Mouse (Mus musculus) megakaryocyte, adult 5-6 weeks (primary cell): ENCODE measurements at regions not wholly inside any gene's neighbourhood (a gene's known extent, or its start where the extent isn't known, plus 50 kb on each side); places are given as distances from the start of the nearest gene placed in this dataset.

Source experiments
- ATAC-seq: 2 replicates; pipeline ENCODE4 v1.8.0; 2016; ENCODE audit warnings: mild to moderate bottlenecking, inconsistent platforms; ENCODE audit not compliant: poor library complexity, severe bottlenecking

- ATAC-seq: no peak
Observed at GRCm38 (mm10) chr10:120624203-120624942, 148.1 kb upstream of the Hmga2 start.

GRCm38 (mm10) chr10:120616406-120617015 lies 140.2 kb upstream of the Hmga2 start:
- peak; percentile 75 for ATAC-seq

GRCm38 (mm10) chr10:120612351-120612750 lies 136.1 kb upstream of the Hmga2 start:
- no peak for ATAC-seq

GRCm38 (mm10) chr10:120610076-120610475 lies 133.8 kb upstream of the Hmga2 start:
- ATAC-seq: no peak

- no peak for ATAC-seq
Observed at GRCm38 (mm10) chr10:120604506-120604905, 128.2 kb upstream of the Hmga2 start.

- no peak for ATAC-seq
Observed at GRCm38 (mm10) chr10:120603167-120603566, 126.9 kb upstream of the Hmga2 start.

- no peak for ATAC-seq
Observed at GRCm38 (mm10) chr10:120600735-120601134, 124.5 kb upstream of the Hmga2 start.

- no peak for ATAC-seq
Observed at GRCm38 (mm10) chr10:120599551-120599950, 123.3 kb upstream of the Hmga2 start.

- ATAC-seq: no peak
Observed at GRCm38 (mm10) chr10:120597320-120597887, 121.1 kb upstream of the Hmga2 start.

GRCm38 (mm10) chr10:120595145-120595544 lies 118.9 kb upstream of the Hmga2 start:
- no peak for ATAC-seq

GRCm38 (mm10) chr10:120593876-120594275 lies 117.6 kb upstream of the Hmga2 start:
- ATAC-seq: no peak

GRCm38 (mm10) chr10:120589659-120590058 lies 113.4 kb upstream of the Hmga2 start:
- no peak for ATAC-seq

GRCm38 (mm10) chr10:120587854-120588633 lies 111.8 kb upstream of the Hmga2 start:
- ATAC-seq: no peak

GRCm38 (mm10) chr10:120587179-120587578 lies 110.9 kb upstream of the Hmga2 start:
- peak; percentile 91 for ATAC-seq

- ATAC-seq: no peak
Observed at GRCm38 (mm10) chr10:120582497-120582896, 106.2 kb upstream of the Hmga2 start.

GRCm38 (mm10) chr10:120581547-120581946 lies 105.3 kb upstream of the Hmga2 start:
- ATAC-seq: no peak

- no peak for ATAC-seq
Observed at GRCm38 (mm10) chr10:120576886-120577285, 100.6 kb upstream of the Hmga2 start.

GRCm38 (mm10) chr10:120576148-120576547 lies 99.9 kb upstream of the Hmga2 start:
- ATAC-seq: no peak

- no peak for ATAC-seq
Observed at GRCm38 (mm10) chr10:120571340-120571739, 95.1 kb upstream of the Hmga2 start.

- no peak for ATAC-seq
Observed at GRCm38 (mm10) chr10:120565992-120566391, 89.7 kb upstream of the Hmga2 start.

GRCm38 (mm10) chr10:120564859-120565258 lies 88.6 kb upstream of the Hmga2 start:
- ATAC-seq: no peak
